Mouse (Mus musculus) kidney, adult 2 months (tissue): ENCODE results near the gene Myl4. TPM values are rescaled to one million over a fixed set of nuclear protein-coding genes. Genes with fewer than 3 reads are reported as not detected.

ENCODE experiments used
- DNase-seq: peaks from one replicate; pipeline ENCODE4 v3.0.0; 2021
- H3K27ac ChIP-seq: fragments of 200-500 bp; 2 replicates; pipeline ENCODE4 v1.5.1; 2012; ENCODE audit warnings: low read depth, low read length, control low read depth, inconsistent platforms; ENCODE audit not compliant: insufficient read depth
- H3K27me3 ChIP-seq: fragments of 200-500 bp; replicated peaks from 2 replicates; pipeline ENCODE4 v1.6.1; 2012; ENCODE audit warnings: mild to moderate bottlenecking, moderate library complexity, low read length, inconsistent platforms; ENCODE audit not compliant: control insufficient read depth, insufficient read depth
- H3K36me3 ChIP-seq: fragments of 200-500 bp; 2 replicates; pipeline ENCODE4 v1.6.1; 2012; ENCODE audit warnings: mild to moderate bottlenecking, moderate library complexity, low read length, inconsistent platforms; ENCODE audit not compliant: control insufficient read depth, insufficient read depth
- H3K4me1 ChIP-seq: fragments of 200-500 bp; 2 replicates; pipeline ENCODE4 v1.6.1; 2011; ENCODE audit warnings: low read length; ENCODE audit not compliant: control insufficient read depth, insufficient read depth
- H3K4me3 ChIP-seq: fragments of 200-500 bp; 2 replicates; pipeline ENCODE4 v1.5.1; 2011; ENCODE audit warnings: mild to moderate bottlenecking, low read depth, low read length, control low read depth; ENCODE audit not compliant: insufficient read depth
- CTCF ChIP-seq: fragments of 200-500 bp; conservative IDR thresholded peaks from 2 replicates; pipeline ENCODE4 v1.5.1; 2011; ENCODE audit warnings: low read depth, mild to moderate bottlenecking, control low read depth, low read length, moderate library complexity, mixed read lengths; ENCODE audit not compliant: insufficient read depth, insufficient read length
- POLR2A ChIP-seq: fragments of 200-500 bp; IDR thresholded peaks from one replicate; pipeline ENCODE4 v1.6.1; 2011; ENCODE audit warnings: low read depth, low read length, control low read depth
- WGBS: fragments of 180-500 bp; shearing (Covaris S2); methylation state at CpG from one replicate; pipeline ENCODE4 v1.1.7; 2018; 5-methylcytosine and 5-hydroxymethylcytosine counted together
- polyA plus RNA-seq: library from polyadenylated mRNA; depleted of rRNA; stranded (reverse); fragments of >200 nt; gene quantifications from 2 replicates; pipeline ENCODE4 v1.2.3, GENCODE M21; 2012; rRNA removed

The Myl4 gene
- polyA plus RNA-seq, 1 experiment = 2.0 TPM

DNA sequence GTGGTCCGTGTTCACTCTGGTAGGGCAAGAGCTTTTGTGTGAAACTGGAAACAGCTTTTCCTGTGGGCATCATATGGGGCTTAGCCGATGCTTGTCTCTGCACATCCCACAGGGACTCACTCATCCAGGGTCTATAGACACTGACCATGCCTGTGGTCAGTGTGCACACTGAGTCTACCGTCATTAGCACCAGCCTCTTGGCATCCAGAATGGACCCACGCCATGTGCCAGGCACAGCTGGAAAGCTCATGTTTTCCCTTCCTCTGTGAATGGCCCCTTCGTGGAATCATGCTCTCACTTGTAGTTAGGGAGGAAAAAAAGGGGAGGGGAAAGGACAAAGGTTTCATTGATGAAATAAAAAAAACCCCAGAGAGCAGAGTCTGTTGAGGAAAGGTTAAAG, 87.5 kb downstream of the Myl4 start:
- Histone ChIP-seq H3K4me1 (no peaks in the 10 kb centered on the region), H3K27me3 (no peaks in the 10 kb centered on the region), H3K36me3 (no peaks in the 10 kb centered on the region), H3K27ac (no peak overlapping the region), H3K4me3 (no peak overlapping the region)
- DNase-seq = no peak
- TF ChIP-seq CTCF (no peak), POLR2A (no peak)
- WGBS = 68% methylated on average over 5 of the region's 5 CpGs

DNA sequence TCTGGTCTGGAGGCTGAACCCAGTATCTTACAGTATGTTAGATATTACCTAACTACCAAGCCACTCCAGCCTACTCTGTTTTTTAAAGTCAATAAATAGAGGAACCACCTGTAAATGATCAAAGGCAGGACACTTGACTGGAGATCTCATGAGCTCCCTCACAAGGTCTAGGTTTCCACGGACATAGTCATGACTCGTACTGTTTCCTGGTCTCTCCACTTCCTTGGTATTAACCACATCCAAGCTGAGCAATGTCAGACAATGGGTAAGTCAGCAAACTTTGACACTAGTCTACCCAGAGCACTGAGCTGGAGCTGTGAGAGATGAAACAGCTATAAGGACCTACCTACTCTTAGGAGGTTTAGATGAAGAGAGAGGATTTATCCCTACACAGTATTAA, 88.4 kb downstream of the Myl4 start:
- H3K4me1 ChIP-seq = no peaks in the 10 kb centered on the region
- WGBS = 70% methylated on average over 2 of the region's 2 CpGs
- H3K4me3 ChIP-seq = no peak overlapping the region
- TF ChIP-seq CTCF (no peak), POLR2A (no peak)
- no peaks in the 10 kb centered on the region for H3K36me3 ChIP-seq
- no peak for DNase-seq
- no peak overlapping the region for H3K27ac ChIP-seq
- H3K27me3 ChIP-seq = no peaks in the 10 kb centered on the region

DNA sequence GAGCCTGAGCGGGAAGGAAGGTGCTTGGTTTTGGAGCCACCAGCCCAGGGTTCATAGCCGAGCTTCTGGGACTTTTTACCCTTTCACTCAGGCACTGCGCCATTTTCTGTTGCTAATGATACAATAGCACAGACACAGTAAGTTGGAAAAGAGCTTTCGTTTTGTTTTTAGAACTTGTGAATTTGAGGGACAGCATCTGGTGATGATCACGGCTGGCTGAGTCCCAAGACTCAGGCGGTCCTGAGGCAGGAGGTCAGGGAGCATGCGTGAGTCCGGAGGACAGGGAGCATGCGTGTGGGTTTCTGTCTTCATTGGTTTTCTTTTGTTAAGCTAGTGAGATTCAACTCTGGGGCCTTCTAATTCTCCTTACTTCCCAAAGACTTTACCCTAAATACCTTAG, 89.2 kb downstream of the Myl4 start:
- Histone ChIP-seq H3K4me1 (no peaks in the 10 kb centered on the region), H3K27me3 (no peaks in the 10 kb centered on the region), H3K27ac (no peak overlapping the region), H3K4me3 (no peak overlapping the region), H3K36me3 (no peaks in the 10 kb centered on the region)
- WGBS = 78% methylated on average over 9 of the region's 9 CpGs
- TF ChIP-seq POLR2A (no peak), CTCF (no peak)
- no peak for DNase-seq

GRCm38 (mm10) chr11:104640894-104641293, 90.4 kb downstream of the Myl4 start:
- Histone ChIP-seq H3K36me3 (no peaks in the 10 kb centered on the region), H3K27ac (no peak overlapping the region), H3K27me3 (no peaks in the 10 kb centered on the region), H3K4me3 (no peak overlapping the region), H3K4me1 (no peaks in the 10 kb centered on the region)
- DNase-seq = no peak
- WGBS = 73% methylated on average over 10 of the region's 10 CpGs
- TF ChIP-seq POLR2A (no peak), CTCF (no peak)

DNA sequence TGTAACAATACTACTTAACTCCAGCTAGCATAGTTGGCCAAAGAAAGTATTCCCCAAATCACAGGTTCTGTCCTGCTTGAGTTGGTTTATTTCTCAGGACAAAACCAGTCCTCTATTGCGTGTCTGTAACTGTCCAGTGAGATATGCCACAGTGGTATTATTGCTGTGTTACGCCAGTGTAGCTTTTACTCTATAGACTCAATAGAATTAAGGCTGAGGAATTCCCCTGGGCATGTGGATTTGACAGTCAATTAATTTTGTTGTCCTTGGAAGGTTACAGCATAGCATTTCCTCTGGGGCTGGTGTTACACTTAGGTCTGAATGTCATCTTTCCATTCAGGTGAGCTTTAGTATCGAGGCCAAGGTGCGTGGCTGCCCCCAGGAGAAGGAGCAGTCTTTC, 92.8 kb downstream of the Myl4 start:
- no peaks in the 10 kb centered on the region for H3K27me3 ChIP-seq
- H3K27ac ChIP-seq = no peak overlapping the region
- H3K4me1 ChIP-seq = no peaks in the 10 kb centered on the region
- H3K4me3 ChIP-seq = no peak overlapping the region
- no peaks in the 10 kb centered on the region for H3K36me3 ChIP-seq
- DNase-seq = no peak
- WGBS = 72% methylated on average over 4 of the region's 4 CpGs
- TF ChIP-seq POLR2A = no peak
- no peak for TF ChIP-seq CTCF

Other genes starting within 250 kb of the Myl4 start
- 51.8 and 63.7 TPM in 2 replicates for gene Kansl1, start 81.8 kb upstream of the Myl4 start, polyA plus RNA-seq
- 5.2 and 6.1 TPM in 2 replicates for gene Cdc27, start within 50 bp of the Myl4 start, polyA plus RNA-seq
- gene Itgb3, start 57.3 kb downstream of the Myl4 start, polyA plus RNA-seq = 0.99 and 1.3 TPM in 2 replicates
- under 0.01 TPM in 1 of 2 replicates, not detected in the other for gene Gm11639, start 135.0 kb downstream of the Myl4 start, polyA plus RNA-seq